7 mouse cellular contexts compared by ENCODE assay signal in genomic region chr9:58220218-58220903, GRCm38 (mm10). TPM values are rescaled to one million over a fixed set of nuclear protein-coding genes. Genes with fewer than 3 reads are reported as not detected.
DNase-seq lines count a peak whose midpoint lies in the region; ATAC-seq and TF ChIP-seq lines count a peak whose summit lies in the region.

No protein-coding gene starts in this region.

- no peak overlapping the region for H3K4me3 ChIP-seq in kidney, adult 2 months (ENCODE audit: insufficient read depth, low read depth, low read length)
- H3K4me3 ChIP-seq in kidney, embryonic 15.5 days (replicated peaks), result no peak overlapping the region
- no peak overlapping the region for H3K4me3 ChIP-seq in embryonic facial prominence, embryonic 11.5 days (ENCODE audit: low read depth, low read length)
- no peak overlapping the region for H3K4me3 ChIP-seq in liver, postnatal 0 days (ENCODE audit: low read depth, low read length)

- H3K27ac ChIP-seq in kidney, adult 2 months (ENCODE audit: insufficient read depth, low read depth, low read length), result no peak overlapping the region
- H3K27ac ChIP-seq in kidney, embryonic 15.5 days, result no peak overlapping the region
- H3K27ac ChIP-seq in embryonic facial prominence, embryonic 11.5 days (replicated peaks; ENCODE audit: low read depth, low read length), result no peak overlapping the region
- no peak overlapping the region for H3K27ac ChIP-seq in liver, postnatal 0 days (ENCODE audit: low read depth)

- peak; percentile 71 for TF ChIP-seq CTCF in kidney, adult 2 months (conservative IDR thresholded peaks at IDR 0.05; ENCODE audit: insufficient read depth, insufficient read length, low read depth, low read length)
- TF ChIP-seq CTCF in liver, postnatal 0 days (IDR thresholded peaks at IDR 0.05; ENCODE audit: low read depth), result peak; percentile 78

- ATAC-seq in kidney, embryonic 15.5 days (replicated peaks; ENCODE audit: low FRiP score), result no peak
- ATAC-seq in embryonic facial prominence, embryonic 11.5 days (replicated peaks; ENCODE audit: insufficient number of reproducible peaks, low FRiP score, low TSS enrichment, low read depth), result no peak
- ATAC-seq in liver, postnatal 0 days, result no peak

- H3K36me3 ChIP-seq in kidney, adult 2 months (ENCODE audit: control insufficient read depth, insufficient read depth, low read length), result no peaks in the 10 kb centered on the region
- H3K36me3 ChIP-seq in kidney, embryonic 15.5 days, result peaks cover 65% of the 10 kb centered on the region
- H3K36me3 ChIP-seq in embryonic facial prominence, embryonic 11.5 days (replicated peaks; ENCODE audit: control insufficient read depth, insufficient read depth, low read depth, low read length), result peaks cover 3% of the 10 kb centered on the region; the same call in 1 of the 2 replicates
- H3K36me3 ChIP-seq in liver, postnatal 0 days (replicated peaks; ENCODE audit: insufficient read depth, low read length), result peaks cover 64% of the 10 kb centered on the region

- no peaks in the 10 kb centered on the region for H3K27me3 ChIP-seq in kidney, adult 2 months (replicated peaks; ENCODE audit: control insufficient read depth, insufficient read depth, low read length)
- H3K27me3 ChIP-seq in kidney, embryonic 15.5 days, result no peaks in the 10 kb centered on the region
- H3K27me3 ChIP-seq in embryonic facial prominence, embryonic 11.5 days (ENCODE audit: control insufficient read depth, insufficient read depth, low read length), result no peaks in the 10 kb centered on the region
- H3K27me3 ChIP-seq in liver, postnatal 0 days (ENCODE audit: insufficient read depth, low read length), result no peaks in the 10 kb centered on the region

- TF ChIP-seq EP300 in liver, postnatal 0 days (IDR thresholded peaks at IDR 0.05; ENCODE audit: low read depth), result no peak

- no peak overlapping the region for H3K4me2 ChIP-seq in kidney, embryonic 15.5 days
- no peak overlapping the region for H3K4me2 ChIP-seq in embryonic facial prominence, embryonic 11.5 days (ENCODE audit: low read depth, low read length)
- no peak overlapping the region for H3K4me2 ChIP-seq in liver, postnatal 0 days (ENCODE audit: low read depth, low read length)

- DNase-seq in kidney, adult 2 months, result peak; percentile 71
- DNase-seq in CD4-positive helper T cell, adult 2 months (ENCODE audit: low read depth, low spot score), result peak; percentile 43
- DNase-seq in NIH3T3 (ENCODE audit: low read depth), result peak; percentile 64
- DNase-seq in embryonic facial prominence, embryonic 11.5 days (ENCODE audit: low spot score), result peak; percentile 71
- peak; percentile 67 for DNase-seq in liver, postnatal 0 days
- DNase-seq in testis, postnatal 10 days (ENCODE audit: low spot score), result peak; percentile 70

- TF ChIP-seq POLR2A in kidney, adult 2 months (IDR thresholded peaks at IDR 0.05; ENCODE audit: low read depth, low read length), result no peak

- 55% methylated on average over 24 of the region's 24 CpGs for WGBS in kidney, adult 2 months
- 65% methylated on average over 24 of the region's 24 CpGs for WGBS in kidney, embryonic 15.5 days
- WGBS in embryonic facial prominence, embryonic 11.5 days, result 65% methylated on average over 24 of the region's 24 CpGs
- WGBS in liver, postnatal 0 days (ENCODE audit: insufficient replicate concordance), result 72% methylated on average over 24 of the region's 24 CpGs

- H3K9ac ChIP-seq in kidney, embryonic 15.5 days, result no peak overlapping the region
- no peak overlapping the region for H3K9ac ChIP-seq in embryonic facial prominence, embryonic 11.5 days (replicated peaks; ENCODE audit: low read length)
- H3K9ac ChIP-seq in liver, postnatal 0 days (replicated peaks), result no peak overlapping the region

- no peaks in the 10 kb centered on the region for H3K9me3 ChIP-seq in kidney, embryonic 15.5 days (replicated peaks)
- H3K9me3 ChIP-seq in embryonic facial prominence, embryonic 11.5 days (replicated peaks; ENCODE audit: control insufficient read depth, low read length), result no peaks in the 10 kb centered on the region
- H3K9me3 ChIP-seq in liver, postnatal 0 days (ENCODE audit: low read length), result no peaks in the 10 kb centered on the region

- H3K4me1 ChIP-seq in kidney, adult 2 months (ENCODE audit: control insufficient read depth, insufficient read depth, low read length), result no peaks in the 10 kb centered on the region
- H3K4me1 ChIP-seq in kidney, embryonic 15.5 days, result peaks cover 21% of the 10 kb centered on the region
- no peaks in the 10 kb centered on the region for H3K4me1 ChIP-seq in embryonic facial prominence, embryonic 11.5 days (ENCODE audit: control insufficient read depth, insufficient read depth, low read length)
- no peaks in the 10 kb centered on the region for H3K4me1 ChIP-seq in liver, postnatal 0 days (ENCODE audit: insufficient read depth)

RNA-seq across cellular contexts. Expression of gene Islr2, which starts 16.2 kb away (rescaled TPM):
- polyA plus RNA-seq in kidney, adult 2 months (2012; rRNA removed), result 0.75 and 1.7 TPM in 2 replicates
- polyA plus RNA-seq in kidney, embryonic 15.5 days (2015; fragmentation: Nextera tagmentation; extraction: Ambion mirVana), result 0.39 and 0.51 TPM in 2 replicates
- polyA plus RNA-seq in embryonic facial prominence, embryonic 11.5 days (2014; fragmentation: Nextera tagmentation; extraction: Ambion mirVana), result 5.4 and 5.8 TPM in 2 replicates
- not detected in 2 replicates for polyA plus RNA-seq in liver, postnatal 0 days (2015; fragmentation: Nextera tagmentation; extraction: Ambion mirVana)

RNA-seq across cellular contexts. Expression of gene Islr, which starts 16.3 kb away (rescaled TPM):
- 32.0 and 41.7 TPM in 2 replicates for polyA plus RNA-seq in kidney, adult 2 months (2012; rRNA removed)
- 78.7 and 94.7 TPM in 2 replicates for polyA plus RNA-seq in kidney, embryonic 15.5 days (2015; fragmentation: Nextera tagmentation; extraction: Ambion mirVana)
- 24.6 and 26.7 TPM in 2 replicates for polyA plus RNA-seq in embryonic facial prominence, embryonic 11.5 days (2014; fragmentation: Nextera tagmentation; extraction: Ambion mirVana)
- 2.9 and 3.0 TPM in 2 replicates for polyA plus RNA-seq in liver, postnatal 0 days (2015; fragmentation: Nextera tagmentation; extraction: Ambion mirVana)

RNA-seq across cellular contexts. Expression of gene Pml, which starts 29.2 kb away (rescaled TPM):
- 27.0 and 27.6 TPM in 2 replicates for polyA plus RNA-seq in kidney, adult 2 months (2012; rRNA removed)
- polyA plus RNA-seq in kidney, embryonic 15.5 days (2015; fragmentation: Nextera tagmentation; extraction: Ambion mirVana), result 21.0 and 24.7 TPM in 2 replicates
- 13.5 and 14.5 TPM in 2 replicates for polyA plus RNA-seq in embryonic facial prominence, embryonic 11.5 days (2014; fragmentation: Nextera tagmentation; extraction: Ambion mirVana)
- 8.4 and 8.5 TPM in 2 replicates for polyA plus RNA-seq in liver, postnatal 0 days (2015; fragmentation: Nextera tagmentation; extraction: Ambion mirVana)

RNA-seq across cellular contexts. Expression of gene Stoml1, which starts 32.6 kb away (rescaled TPM):
- polyA plus RNA-seq in kidney, adult 2 months (2012; rRNA removed), result 32.5 and 32.6 TPM in 2 replicates
- 29.9 and 33.6 TPM in 2 replicates for polyA plus RNA-seq in kidney, embryonic 15.5 days (2015; fragmentation: Nextera tagmentation; extraction: Ambion mirVana)
- 20.1 and 22.2 TPM in 2 replicates for polyA plus RNA-seq in embryonic facial prominence, embryonic 11.5 days (2014; fragmentation: Nextera tagmentation; extraction: Ambion mirVana)
- 5.6 and 6.7 TPM in 2 replicates for polyA plus RNA-seq in liver, postnatal 0 days (2015; fragmentation: Nextera tagmentation; extraction: Ambion mirVana)
